Mouse (Mus musculus): ENCODE results near the gene Ski. TPM values are rescaled to one million over a fixed set of nuclear protein-coding genes. Genes with fewer than 3 reads are reported as not detected.

Gene Ski
- total RNA-seq, 4 experiments from 2014 or later, result 64.1 to 85.4 (median 69.1) TPM

DNA sequence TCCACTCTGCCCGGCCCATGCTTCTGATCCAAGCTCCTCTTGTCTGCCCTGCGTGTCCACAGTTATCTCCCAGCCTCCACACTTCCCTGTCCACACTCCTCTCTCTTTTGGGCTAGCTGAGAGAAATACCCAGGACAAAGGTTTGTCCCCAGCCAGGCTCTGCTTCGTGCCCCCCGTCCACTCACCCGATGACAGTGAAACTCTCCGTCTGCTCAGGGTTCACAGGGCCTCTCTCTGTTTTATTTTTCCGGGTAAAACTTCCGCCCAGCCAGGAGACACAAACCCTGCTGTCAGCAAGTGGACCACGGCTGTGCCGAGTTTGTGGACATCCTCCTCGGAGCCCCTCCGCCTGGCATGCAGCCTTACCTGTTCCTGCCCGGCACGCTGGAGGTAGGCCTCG is 94.0 kb downstream of the Ski start:
- no peak for DNase-seq

DNA sequence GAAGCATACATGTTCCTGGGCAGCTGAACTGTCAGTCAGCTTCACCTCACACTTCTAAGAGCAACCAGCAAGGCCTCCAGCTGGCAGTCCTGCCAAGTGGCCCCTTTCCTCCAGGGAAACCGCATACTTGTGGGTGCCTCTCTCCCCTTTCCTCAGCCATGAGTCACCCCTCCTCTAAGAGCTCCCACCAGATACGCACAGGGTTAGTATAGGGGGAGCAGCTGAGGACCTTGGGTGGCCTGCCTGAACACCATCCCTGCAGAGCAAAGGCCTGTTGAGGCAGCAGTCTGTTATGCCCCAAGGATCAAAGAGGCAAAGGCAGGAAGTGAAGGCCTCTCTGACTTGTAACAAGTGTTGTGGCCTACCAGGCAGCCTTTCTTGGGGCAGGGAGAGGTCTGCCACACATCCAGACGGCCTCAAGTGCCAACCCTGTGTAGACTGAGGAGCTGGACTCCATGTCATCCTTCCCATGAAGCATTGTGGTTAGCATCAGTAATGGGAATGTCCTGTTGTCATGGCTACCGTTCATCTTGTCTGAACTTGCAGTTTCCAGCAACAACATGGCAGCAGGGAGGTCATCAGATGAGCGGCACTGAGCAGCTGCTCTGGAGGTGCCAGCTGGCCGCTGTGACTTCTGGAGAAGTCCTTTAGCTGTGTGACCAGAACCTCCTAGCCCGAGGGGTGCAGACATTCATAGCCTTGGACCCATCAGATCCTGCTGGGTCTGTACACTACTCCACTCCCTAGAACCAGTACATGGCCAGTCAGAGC is 95.6 kb downstream of the Ski start:
- no peak for DNase-seq

DNA sequence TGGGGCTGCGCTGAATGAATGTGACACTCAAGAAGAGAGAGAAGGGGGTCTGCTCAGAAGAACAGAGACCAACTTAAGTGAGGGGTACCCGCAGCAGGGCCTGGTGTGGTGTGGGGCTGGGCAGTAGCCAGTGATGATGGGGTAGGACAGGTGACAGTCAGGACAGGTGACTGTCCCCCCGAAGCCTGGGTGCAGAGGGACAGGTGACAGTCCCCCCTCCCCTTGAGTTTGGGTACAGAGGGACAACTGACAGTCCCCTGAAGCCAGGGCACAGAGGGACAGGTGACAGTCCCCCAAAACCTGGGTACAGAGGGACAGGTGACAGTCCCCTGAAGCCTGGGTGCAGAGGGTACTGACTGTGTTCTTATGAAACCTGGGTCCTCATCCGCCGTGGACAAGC is 96.2 kb downstream of the Ski start:
- no peak for DNase-seq

DNA sequence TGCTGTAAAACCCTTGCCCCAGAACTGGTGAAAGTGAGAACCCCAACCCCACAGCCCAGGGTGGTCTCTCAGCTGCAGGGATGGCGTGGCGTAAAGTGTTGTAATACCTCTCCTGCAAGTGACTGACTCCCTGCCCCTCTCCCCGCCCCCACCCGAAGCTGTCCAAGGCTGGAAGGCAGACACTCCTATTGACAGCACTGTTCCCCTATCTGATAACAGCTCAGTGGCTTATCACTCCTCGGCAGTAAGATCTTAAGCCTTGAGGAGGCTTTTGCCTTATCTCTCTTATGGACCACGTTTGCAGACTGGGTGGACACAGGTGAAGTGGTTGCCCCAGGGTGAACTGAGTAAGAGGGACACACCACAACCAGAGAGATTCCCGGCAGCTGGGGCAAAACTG is 97.1 kb downstream of the Ski start:
- DNase-seq, result no peak

DNA sequence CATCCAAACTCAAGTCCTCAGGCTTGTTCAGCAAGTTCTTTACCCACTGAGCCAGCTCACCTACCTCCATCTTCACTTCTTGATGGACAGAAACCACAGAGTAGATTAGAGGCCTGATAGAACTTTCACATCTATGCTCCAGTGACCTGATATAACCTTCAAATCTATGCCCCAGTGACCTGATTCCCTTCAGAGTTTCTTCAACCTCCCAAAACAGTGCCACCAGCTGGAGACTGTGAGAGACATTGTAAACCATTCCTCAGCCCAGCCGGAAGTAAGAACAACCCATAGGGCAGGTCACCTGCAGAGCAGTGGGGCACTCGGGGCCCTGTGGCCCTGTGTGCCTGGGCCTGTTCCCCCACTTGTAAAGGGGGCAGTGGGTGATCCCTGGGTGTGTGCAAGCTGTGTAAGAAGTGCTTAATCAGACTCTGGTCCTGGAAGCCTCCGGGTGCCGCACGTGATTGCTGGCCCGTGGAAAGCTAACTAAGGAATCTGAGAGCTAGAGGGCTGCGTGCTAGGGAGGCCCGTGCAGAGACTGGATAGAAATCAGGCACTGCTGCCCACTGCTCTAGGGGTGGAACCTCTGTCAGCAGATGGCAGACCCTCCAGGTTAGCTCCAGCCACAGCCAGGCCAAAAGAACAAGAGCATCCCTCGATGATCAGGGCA is 98.4 kb downstream of the Ski start:
- DNase-seq, result no peak

DNA sequence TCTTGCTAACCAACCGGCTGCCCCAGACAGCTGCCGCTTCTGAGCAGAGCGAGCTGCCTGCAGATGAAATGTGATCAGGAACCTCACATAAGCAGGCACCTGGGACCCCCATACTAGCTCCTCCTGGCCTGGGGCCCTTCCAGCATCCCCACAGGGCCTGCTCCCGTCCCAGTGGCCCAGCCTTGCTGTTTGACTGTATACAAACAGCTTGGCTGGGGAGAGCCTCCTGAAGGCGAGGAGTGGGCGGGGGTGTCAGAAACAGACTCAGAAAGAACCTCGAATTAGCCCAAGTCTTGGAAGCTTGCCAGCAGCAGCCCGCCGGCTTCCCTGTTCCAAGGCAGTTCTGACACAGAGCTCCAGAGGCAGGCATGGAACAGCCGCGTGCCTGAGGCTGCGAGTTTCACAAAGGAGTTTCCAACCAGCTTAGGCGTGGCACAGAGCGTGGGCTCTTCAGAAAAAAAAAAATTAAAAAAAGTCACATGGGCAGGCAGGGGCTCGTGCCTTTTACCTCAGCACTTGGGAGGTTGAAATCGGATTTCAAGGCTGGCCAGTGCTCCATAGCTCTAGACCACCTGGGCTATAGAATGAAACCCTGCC is 99.8 kb downstream of the Ski start:
- DNase-seq, result no peak

DNA sequence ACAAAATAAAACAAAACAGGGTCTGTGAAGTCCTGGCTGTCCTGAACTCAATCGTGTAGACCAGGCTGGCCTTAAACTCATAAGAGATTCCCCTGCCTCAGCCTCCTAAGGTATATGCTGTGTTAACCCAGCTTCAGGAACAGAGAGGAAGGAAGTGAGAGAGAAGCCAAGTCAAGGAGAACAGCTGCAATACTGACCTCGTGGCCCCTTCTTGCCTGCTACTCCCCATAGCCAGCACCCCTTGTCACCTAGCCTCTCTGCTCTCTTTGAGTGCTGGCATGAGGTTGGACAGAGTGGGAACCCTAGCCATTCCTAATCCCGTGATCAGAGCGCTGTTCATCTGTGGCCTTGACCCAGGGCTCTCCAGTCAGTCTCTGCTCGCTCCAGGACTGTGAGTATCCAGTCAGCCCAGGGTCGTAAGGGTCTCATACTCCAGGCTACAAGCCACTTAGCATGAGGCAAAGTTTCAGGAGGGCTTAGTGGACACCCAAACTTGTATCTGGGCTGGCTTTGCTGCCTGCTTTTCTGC is 100.4 kb downstream of the Ski start:
- DNase-seq, result no peak

DNA sequence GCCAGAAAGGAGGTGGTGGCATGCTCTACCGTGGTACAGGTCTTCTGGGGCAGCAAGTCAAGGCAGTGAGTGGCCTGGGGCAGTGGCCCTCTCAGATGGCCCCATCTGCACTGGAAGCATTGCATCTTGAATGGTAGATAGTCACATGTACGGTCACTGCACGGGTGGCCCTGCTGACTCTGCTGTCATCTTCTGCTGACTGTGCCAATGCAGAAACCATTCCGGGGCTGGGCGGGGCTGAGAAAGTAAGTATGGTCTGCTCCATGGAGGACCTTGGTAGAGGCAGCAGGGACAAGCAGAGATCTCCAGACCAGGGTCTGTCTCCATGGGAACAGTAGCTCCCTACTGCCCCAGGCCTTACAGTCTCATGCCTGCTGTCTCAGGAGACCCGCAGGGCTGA is 101.2 kb downstream of the Ski start:
- no peak for DNase-seq

DNA sequence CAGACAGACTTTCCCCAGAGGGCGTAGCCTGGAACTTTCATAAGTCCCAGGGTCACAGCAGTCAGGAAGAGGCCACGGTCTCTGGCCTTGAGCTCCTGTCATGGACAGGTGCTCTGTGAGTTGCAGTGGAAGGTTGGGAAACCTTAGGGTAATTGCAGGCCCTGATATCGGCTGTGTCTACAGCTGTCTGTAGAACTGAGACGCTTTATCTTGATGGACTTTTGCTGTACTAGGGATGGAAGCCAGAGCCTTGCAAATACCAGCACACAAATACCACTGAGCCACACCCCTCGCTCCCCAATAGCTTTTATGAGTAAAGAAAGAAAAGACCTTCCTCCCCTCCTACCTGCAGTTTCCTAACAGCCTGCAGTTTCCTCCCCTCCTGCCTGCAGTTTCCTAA is 101.8 kb downstream of the Ski start:
- no peak for DNase-seq

DNA sequence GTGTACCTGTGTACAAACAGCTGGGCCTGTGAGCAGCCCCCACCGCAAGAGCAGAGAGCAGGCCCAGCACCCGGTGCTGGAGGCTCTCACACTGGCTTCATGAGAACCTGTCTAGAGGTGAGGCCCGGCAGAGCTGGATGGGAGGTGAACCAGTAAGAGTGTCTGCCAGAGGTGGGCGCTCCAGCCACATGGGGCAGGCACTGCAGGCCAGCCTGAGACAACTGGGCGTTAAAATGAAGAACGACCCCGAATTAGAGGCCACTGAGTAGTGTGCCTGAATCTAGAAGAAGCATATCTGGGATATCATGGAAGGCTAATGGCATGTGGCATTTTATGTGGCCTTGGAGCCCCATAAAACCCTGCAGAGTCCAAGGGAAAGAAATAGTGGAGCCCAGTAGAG is 102.4 kb downstream of the Ski start:
- DNase-seq, result no peak

DNA sequence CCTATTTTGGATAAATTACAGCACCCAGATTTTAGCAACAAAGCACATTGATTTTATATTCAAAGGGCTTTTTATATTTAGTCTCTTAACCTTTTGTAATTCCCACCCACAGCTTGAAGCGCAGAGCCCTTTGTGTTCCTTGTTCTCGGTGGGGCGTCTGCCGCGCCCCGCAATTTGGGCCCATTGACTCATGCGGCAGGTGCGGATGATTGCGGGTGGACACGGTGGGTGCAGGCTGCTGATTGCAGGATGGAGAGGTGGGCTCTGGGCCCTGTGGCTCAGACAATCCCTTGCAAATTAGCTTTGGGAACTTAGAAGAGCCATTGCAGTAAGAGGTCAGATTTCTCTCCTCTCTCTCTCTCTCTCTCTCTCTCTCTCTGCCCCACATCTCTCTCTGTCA is 104.1 kb downstream of the Ski start:
- no peak for DNase-seq

DNA sequence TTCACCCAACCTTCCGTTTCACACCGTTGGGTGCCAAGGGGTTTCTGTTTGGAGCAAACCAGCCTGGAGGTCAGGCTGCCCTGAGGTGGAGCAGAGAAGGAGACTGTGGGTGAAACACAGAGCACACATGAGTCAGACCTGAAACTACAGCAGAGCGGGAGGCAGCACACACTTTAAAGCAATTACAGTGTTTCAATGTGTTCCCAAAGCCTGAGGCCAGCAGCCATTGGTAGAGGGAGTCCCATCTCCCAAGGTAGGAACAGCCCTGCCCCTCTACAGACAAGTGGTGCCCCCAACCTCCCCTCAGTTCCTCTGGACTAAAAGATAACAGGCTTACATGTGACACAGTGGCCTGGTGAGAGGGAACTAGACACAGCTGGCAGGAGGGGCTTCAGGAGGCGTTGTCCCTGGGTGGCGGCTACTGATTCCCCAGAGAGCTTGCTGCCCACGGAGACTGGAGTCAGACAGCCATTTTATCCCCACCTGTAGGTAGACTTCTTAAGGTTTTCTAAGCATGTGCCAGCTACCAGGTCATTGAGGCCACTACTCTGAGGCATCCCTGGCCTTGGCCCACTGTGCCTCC is 104.9 kb downstream of the Ski start:
- no peak for DNase-seq

DNA sequence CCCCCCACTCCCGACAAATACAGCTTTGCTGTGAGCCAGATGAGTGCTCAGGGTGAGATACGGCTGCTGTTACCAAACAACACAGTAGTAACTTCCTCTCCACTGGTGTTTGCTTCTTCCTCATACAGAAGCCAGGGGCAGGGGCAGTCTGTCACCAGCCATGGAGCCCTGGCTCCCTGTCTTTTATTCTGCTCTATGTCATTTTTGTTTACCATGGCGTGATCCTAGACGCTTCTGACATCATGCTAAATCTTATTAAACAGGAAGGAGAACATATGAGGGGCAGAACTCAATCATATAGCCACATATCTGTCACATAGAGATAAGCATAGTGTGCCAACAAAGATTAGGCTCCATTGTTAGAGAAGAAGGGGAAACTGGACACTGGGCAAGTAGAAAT is 105.8 kb downstream of the Ski start:
- DNase-seq, result no peak

DNA sequence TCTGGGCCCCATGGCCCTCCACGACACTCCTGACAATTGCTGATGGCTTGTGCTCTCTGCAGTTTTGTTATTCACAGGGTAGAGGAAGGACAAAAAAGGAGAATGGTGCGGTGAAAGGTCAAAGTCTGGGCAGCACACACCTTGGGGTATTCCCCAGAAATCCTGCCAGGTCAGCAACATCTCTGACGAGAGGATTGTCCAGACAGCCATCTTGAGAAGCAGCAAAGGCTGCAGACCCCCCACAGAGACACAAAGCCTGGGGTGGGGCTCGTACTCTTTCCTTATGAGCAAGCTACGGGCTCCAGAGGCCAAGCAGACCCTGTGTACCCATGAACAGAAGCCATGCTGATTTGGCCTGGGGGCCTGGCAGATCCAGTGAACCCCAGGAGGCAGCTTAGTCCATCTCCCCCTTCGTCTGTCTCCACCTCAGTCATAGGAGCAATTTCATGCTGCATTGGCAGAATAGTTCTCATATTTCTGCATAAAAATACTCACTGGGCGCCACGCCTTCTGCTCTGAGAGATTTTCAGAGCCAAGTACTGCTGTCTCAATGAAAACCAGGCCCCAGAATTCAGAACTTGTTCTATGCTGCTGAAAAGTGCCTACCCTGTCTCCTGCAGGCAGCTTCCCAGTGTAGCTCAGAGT is 108.5 kb downstream of the Ski start:
- no peak for DNase-seq

DNA sequence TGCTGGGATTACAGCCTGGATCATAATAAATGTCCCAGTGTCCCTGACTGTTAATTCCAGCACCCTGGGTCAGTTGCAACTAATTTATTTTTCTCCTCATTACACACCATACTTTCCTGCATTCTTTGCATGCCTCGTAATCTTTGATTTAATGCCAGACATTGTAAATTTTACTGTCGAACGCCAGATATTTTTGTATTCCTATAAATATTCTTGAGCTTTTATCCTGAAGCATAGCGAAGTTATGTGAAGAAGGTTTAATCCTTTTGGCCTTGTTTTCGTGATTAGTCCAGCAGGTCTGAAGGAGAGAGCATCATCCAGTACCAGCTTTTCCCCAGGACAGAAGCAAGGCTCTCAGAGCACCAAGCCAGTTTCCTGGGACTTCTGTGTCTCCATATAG is 112.9 kb downstream of the Ski start:
- no peak for DNase-seq

DNA sequence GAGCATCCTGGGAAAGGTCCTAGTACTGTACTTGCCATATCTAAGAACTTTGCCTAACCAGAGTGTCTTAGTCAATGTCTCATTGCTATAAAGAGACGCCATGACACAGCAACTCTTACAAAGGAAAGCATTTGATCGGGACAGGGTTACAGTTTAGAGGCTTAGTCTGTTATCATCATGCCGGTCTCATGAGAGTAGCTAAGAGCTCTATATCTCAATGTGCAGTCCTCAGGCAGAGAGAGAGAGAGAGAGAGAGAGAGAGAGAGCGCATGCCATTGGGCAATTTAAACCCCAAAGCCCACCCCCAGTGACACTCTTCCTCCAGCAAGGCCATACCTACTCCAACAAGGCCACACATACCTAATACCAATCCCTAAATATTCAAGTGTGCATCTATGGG is 114.5 kb downstream of the Ski start:
- no peak for DNase-seq

Other genes with a start within 250 kb of the Ski start
- gene Plch2, start 165.8 kb downstream of the Ski start, total RNA-seq (2022), result 1 to 10 TPM in 2 of 4 experiments, under 1 TPM in 2; 0.46 to 2.3 (median 1.1) TPM
- 10 to 100 TPM; 19.3 to 32.9 (median 21.7) TPM for gene Pex10, start 155.6 kb downstream of the Ski start, total RNA-seq (2022)
- 100 to 1,000 TPM in 2 of 4 experiments, 10 to 100 TPM in 2; 96.8 to 116 (median 106) TPM for gene Rer1, start 136.2 kb downstream of the Ski start, total RNA-seq (2022)
- gene Morn1, start 136.0 kb downstream of the Ski start, total RNA-seq (2022), result 10 to 100 TPM in 2 of 4 experiments, 1 to 10 TPM in 2; 7.9 to 17.0 (median 12.8) TPM
- gene Faap20, start 27.2 kb upstream of the Ski start, total RNA-seq (2022), result 10 to 100 TPM; 57.4 to 70.1 (median 60.8) TPM
- gene Prkcz, start 138.8 kb upstream of the Ski start, total RNA-seq (2022), result 10 to 100 TPM in 2 of 4 experiments, 1 to 10 TPM in 2; 9.1 to 13.9 (median 11.7) TPM
- gene Gabrd, start 175.5 kb upstream of the Ski start, total RNA-seq (2022), result under 1 TPM in 3 of 4 experiments, not detected in 1; 0.17 to 0.40 (median 0.24) TPM
- gene Cfap74, start 186.6 kb upstream of the Ski start, total RNA-seq (2022), result 1 to 10 TPM; 1.0 to 3.4 (median 1.4) TPM
- 10 to 100 TPM in 3 of 4 experiments, 1 to 10 TPM in 1; 5.8 to 48.6 (median 27.3) TPM for gene Tmem52, start 246.5 kb upstream of the Ski start, total RNA-seq (2022)

All from adrenal gland, adult 8-10 months (tissue).